Mouse (Mus musculus): ENCODE measurements around the gene Map3k11.

The Map3k11 gene

GRCm38 (mm10) chr19:5740320-5741317 lies 52.1 kb downstream of the Map3k11 start, which contains the start of gene Ltbp3:
Gene Ltbp3 (plus strand): TSS chr19:5740904.
- DNase-seq, result peak; percentile 81

- DNase-seq, result peak; percentile 76
Measured at GRCm38 (mm10) chr19:5741641-5742240, 53.2 kb downstream of the Map3k11 start.

- DNase-seq, result no peak
Measured at GRCm38 (mm10) chr19:5742241-5742641, 53.7 kb downstream of the Map3k11 start.

GRCm38 (mm10) chr19:5743576-5743975 lies 55.0 kb downstream of the Map3k11 start:
- DNase-seq, result no peak

GRCm38 (mm10) chr19:5745756-5746710 lies 57.5 kb downstream of the Map3k11 start:
- peak; percentile 51 for DNase-seq

- no peak for DNase-seq
Measured at GRCm38 (mm10) chr19:5746907-5747363, 58.4 kb downstream of the Map3k11 start.

- DNase-seq, result no peak
Measured at GRCm38 (mm10) chr19:5749476-5749875, 60.9 kb downstream of the Map3k11 start.

GRCm38 (mm10) chr19:5750951-5751350 lies 62.4 kb downstream of the Map3k11 start:
- DNase-seq, result no peak

- peak; percentile 75 for DNase-seq
Measured at GRCm38 (mm10) chr19:5751742-5752141, 63.2 kb downstream of the Map3k11 start.
